Mouse (Mus musculus) cerebellum, adult (tissue): Measurements from ENCODE around the gene Adam12.

Experiments used
- ATAC-seq: cut with Nextera tagmentation; 2 replicates; pipeline ENCODE4 v1.9.2; 2017; ENCODE audit warnings: mild to moderate bottlenecking, moderate library complexity, mixed read lengths; ENCODE audit not compliant: insufficient number of reproducible peaks, low FRiP score, low TSS enrichment

The Adam12 gene

DNA sequence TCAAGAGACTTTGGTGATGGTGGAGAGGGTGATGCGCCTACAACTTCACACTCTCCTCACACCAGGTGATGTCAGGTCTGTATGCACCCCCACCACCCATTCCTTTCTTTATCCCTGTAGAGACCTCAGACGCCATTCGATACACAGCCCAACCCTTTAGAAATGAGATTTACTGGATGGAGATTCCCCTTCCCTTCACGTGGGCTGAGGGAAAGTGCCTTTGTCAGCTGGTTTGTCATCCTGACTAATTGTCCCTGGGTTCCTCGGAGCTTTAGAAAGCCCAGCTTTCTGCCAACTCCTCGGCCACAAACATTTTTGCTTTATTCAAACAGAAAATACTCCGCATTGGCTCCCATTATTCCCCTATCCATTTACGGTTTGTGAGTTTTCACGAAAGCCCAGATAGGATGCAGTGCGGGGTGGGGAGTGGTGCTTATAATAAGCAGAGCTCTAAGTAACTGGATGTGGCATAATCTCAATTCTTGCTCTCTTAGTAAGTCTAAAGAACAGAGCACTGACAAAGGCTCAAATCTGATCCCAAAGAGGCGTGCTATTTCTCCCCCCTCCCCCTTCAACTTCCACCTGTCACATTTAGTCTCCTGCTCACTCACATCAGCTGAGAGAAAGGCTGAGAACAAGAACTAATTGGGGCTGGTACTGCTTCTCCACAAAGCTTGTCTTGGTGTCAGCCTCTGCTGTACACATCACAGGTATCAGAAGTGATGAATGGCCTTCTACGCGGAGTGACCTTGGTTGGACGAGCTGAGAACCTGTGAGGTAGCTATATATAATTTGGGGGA is 143.2 kb downstream of the Adam12 start:
- ATAC-seq: no peak

DNA sequence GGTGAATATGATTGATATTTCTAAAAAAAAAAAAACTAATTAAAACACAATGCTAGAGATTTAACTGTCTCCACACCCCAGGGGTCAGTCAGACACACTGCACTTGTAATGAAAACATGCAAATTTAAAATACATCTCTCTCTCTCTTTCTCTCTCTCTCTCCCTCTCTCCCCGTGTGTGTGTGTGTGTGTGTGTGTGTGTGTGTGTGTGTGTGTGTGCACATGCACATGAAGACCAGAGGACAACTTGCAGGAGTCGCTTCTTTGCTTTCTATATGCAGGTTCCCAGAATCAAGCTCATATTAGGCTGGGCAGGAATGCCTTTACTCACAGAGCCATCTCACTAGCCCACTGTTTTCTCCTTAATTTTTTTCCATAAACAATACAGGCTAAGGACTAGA is 146.6 kb downstream of the Adam12 start:
- ATAC-seq: no peak

DNA sequence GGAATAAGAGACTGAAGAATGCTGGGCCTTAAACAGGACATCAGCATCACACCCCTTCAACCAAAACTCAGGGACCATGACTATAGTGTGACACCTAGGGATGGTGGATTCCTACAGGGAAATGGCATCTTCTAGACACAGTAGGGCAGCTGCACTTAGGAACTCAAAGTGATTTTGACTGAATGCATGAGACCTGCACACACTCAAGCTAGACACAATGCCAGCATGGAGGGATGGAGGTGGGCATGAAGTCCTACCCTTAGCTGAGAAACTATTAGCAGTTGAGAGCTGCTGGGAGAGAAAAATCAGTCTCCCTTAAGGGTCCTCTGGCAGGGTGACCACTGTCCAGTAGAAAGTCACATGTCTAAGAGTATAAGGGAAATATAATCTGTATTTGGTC is 147.0 kb downstream of the Adam12 start:
- ATAC-seq: no peak

DNA sequence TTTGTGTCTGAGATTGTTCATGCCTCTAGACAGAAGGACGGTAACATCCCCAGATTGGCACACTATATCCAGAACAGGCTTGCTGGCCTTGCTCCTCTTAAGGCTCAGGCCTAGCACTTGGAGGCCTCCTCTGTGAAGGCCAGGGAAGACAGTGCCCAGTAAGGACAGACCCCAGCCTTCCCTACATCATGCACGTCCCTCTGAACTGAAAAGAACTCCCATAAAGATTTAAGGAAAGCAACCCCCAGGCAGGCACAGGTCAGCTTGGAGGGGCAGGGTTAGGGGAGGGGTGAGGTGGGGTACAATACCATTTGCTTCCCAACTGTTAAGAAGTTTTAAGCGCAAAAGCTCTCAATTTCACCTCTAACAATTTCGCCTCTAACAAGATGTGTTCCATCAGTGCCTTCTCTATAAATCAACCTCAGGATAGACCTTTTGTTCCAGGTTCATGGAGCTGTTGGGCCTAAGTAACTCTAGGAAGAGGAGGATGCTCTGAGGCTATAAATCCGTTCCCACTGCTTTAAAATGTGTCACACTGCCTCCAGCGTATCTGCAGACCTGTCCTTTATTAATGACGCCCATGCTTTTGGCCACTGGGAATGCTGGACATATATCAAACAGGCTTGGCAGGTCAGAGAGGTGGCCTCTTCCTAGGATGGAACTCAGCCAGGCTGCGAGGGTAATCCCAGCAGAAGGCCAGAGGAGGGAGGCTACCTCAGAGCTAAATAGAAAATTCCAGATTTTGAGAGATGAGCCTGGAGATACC is 150.5 kb downstream of the Adam12 start:
- no peak for ATAC-seq

DNA sequence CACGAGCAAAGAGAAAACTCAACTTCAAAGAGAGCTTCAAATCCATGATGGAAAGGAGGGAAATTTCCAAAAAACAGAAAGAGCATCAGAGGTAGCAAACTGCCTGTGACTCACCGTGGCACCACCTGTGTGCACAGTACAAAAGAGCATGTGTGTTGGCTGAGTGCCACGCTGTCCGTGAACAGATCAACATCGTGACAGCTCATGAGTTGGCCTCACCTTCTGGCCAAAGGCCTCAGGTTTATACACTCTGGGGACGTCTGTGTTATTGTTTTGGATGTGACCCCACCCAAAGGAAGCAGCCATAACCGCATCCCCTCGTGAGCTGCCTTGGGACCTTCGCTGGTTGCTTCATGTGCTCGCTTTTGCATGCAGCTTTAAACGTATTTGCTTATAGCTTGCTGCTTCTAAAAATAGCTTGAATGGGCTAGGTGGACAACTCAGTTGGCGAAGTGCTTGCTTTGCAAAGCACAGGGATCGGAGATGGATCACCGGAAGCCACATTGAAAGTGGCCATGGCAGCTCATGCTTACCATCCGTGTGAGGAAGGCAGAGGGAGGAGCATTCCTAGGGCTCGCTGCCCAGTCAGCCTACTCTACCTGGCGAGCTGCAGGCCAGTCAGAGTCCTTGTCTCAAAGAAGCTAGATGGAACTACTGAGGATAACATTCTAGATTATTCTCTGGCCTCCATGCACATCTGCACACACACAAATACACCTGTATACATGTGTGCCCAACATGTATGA is 151.8 kb downstream of the Adam12 start:
- ATAC-seq: no peak

DNA sequence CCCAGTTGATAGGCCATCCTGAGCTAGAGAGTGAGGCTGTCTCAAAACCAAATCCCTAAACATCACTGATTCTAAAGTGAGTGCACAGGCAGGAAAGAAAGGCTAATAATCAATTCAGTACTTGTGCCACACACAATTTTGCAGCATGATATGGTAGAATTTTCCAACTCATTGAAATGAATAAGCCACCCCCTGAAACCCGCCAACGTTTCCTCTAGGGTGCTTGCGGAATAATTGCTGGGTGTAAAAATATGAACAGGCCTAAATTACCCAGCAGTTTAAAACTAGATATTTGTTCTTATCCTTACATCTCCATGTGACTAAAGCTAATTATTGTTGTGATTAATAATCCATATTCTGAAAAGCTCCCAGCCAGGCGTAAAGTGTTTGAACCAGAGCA is 154.3 kb downstream of the Adam12 start:
- ATAC-seq: no peak

DNA sequence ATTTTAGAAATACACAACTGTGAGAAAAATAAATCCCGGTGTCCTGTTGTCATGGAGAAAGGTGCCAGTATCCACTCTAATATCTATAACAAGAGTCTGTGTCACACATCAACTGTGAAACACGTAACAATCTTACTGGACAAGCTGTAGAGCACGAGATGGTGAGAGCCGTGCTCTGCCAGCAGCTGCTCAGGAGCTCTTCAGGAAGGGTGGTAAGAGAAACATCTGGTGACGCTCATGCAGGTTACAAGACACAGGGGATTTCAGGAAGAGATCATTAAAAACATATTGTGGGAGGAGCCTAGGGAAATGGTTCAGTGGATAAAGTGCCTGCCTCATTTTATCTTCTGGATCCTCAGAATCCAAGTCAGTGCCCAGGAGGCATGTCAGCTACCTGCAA is 158.9 kb downstream of the Adam12 start:
- ATAC-seq: no peak

DNA sequence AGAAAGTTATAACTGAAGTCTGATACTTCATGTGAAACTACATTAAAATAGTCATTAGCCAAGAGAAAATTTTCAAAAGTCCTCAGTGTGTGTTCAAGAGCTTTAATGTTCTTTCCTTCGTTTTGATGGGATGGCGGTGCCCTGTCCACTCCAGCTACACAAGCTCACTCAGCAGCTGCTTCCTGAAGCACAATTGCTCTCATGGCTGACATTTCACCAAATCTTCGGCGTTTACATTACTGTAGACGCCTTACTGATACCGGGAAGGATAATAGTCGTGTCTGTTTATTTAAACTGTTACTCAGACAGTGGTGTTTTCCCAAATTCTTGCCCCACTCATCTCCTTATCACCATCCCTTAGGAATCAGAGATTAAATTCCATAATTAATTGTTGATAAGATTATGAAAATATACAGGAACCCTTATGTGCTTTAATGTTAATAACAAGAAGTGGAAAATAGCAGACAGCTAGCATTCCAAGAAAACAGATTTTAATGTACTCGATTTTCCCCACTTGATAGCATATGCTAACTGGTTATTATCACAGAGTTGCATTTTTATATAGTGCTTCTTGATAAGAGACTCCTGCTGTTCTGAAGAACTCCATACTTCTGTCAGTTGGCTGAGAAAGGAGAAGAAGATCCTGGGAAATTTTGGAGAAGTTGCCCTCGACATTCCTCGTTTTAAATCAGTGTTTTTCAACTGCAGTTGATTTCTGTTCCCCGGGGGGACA is 160.6 kb downstream of the Adam12 start:
- ATAC-seq: no peak

DNA sequence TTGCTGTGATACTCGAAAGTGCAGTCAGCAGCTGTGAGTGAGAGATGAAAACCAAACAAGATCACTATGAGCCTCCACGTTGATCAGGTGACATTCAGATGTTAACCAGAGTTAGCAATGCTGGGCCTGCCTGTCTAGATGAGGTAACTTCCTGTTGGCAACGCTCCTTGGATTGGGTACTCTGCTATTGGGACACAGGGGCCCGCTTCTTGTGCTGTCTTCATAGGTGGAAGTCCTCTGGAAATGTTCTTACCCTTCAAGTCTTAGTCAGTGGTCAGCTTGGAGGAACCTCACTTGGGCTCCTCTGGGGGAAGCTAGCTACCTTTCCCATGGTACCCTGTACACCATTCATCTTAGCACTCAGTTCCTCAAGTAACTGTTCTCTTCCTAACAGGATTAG is 169.3 kb downstream of the Adam12 start:
- ATAC-seq: no peak

DNA sequence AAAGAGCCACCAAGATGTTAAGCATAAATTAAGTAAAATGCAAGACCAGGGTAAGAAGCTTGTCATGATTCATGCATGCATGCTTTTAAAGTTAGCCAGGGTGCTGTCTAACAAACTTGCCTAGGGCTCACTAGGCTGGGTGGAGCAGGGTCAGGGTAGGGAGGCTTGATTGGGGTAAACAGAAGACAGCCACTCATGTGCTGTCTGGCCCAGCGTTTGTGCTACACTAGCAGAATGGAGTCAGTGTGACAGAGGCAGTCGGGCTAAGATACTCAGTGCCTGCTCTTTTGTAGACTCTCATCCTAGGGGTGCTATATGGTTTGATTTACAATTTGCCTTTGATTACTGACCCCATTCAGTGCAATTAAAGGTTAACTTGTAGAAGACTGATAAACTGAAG is 179.5 kb downstream of the Adam12 start:
- ATAC-seq: no peak

DNA sequence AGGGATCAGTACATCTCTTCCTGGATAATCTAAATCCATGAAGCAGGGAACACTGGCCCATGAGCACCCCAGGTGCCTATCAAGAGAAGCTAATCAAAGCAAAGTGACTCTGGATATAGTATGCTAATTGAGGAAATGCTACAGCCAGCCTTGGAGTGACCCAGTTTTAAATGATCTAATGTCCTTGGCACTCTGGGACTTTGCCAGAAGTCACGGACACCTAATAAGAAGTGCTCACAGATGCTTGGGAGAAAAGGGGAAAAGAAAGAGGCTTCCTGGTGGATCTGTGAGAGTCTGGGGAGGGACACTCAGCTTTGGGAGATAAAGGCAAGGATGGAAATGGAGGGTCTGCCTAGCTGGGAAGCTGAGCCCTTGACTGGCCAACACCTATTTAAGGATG is 181.6 kb downstream of the Adam12 start:
- no peak for ATAC-seq

DNA sequence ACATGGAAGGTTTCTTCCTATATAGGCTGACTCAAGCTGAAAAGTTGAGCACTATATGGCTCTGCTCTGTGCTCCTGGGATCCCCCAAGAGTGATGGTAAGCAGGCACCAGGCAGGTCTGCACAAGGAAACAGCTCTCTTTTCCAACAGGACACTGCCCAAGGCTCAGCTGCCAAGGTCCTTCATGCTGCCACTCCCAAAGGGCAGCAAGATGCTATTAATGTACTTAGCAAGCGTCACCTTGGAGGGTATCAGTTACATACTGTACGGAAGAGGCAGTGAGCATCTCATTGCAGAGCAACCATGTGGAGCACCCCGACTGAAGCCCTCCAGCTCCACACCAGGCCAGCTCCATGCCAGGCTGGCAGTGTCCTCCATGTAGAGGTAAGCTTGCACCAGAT is 185.6 kb downstream of the Adam12 start:
- no peak for ATAC-seq

DNA sequence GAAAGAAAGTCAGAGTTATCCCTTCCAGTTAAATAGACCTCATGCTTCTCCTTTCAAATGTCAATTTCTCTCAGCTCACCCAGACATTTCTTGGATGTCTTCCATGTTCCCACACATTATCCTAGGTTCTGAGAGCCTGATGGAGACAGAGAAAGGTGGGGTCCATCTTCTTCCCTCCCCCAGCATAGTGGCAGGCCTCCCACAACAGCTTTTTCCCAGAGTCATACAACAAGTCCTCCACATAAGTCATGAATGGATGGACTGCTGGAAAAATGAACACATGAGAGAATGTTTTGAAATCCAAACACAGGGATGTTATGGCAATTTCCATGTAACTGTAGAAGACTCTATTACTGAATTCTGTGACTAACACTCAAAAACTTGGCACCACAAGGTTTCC is 188.4 kb downstream of the Adam12 start:
- ATAC-seq: no peak

DNA sequence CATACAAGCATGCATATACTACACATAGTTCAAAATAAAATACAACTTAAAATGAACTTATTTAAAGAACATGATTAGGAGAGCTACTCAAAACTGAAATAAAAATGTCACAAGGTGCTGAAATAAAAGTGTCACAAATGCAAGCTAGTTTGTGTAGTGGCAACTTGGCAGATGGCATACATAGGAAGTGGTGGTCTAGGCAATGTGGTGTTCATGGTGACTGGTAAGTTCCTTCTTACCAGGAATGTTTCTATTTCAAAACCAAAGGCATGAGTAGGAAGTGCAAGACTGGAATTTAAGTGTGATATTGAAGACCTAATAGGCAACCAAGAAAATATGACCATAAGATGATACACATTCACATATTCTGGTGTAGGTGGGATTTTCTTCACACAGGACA is 189.3 kb downstream of the Adam12 start:
- no peak for ATAC-seq

DNA sequence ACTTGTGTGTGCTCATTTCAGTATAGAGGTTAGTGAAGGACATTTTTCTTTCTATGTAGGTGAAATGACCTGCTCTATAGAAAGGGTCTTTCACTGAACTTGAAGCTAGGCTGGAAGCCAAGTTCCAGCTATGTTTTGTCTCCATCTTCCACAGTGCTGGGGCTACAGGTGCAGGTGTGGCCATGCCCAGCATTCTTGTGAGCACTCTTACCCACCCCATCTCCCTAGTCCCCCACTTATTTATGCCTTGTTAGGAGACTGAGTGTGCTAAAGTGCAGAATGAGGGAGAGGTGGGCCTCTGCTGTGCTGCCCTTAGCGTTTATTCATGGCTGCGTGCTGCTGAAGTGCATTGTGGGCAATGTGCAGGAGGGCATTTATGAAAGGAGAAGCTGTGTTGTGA is 198.0 kb downstream of the Adam12 start:
- no peak for ATAC-seq

DNA sequence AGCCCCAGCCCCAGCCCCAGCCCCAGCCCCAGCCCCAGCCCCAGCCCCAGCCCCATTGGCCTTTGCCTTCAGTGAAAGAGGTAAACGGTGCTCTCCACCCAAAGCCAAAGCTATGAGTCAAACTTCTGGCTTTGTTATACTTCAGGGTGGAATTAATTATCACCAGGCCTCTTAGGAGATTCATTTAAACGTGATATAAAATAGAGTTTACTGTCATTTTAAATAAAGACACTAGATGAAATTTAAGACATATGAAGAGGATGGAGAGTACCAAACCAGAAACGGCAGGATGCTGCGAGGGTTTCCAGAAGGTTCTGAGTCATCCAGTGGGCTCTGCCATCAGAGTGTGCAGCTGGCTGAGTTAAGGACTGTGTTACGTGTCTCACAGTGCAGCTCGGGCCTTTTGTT is 199.0 kb downstream of the Adam12 start:
- no peak for ATAC-seq

DNA sequence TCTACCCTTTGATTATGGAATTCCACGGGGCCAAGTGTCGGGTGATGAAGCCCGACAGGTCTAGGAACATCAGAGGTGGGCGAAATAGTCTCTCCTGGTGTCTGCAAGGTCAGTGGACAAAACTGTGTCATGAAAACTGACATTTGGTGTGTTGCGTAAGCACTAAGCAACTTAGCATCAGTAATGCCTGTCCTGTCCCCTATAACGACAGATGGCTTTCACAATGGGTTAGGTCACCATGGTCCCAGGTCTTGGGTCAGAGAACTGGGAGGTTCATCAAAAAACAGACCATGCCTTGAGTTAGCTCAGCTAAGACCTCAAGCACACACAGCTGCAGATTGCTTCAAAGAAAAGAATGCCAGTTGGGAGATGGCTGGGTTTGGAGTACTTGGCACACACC is 200.2 kb downstream of the Adam12 start:
- no peak for ATAC-seq

DNA sequence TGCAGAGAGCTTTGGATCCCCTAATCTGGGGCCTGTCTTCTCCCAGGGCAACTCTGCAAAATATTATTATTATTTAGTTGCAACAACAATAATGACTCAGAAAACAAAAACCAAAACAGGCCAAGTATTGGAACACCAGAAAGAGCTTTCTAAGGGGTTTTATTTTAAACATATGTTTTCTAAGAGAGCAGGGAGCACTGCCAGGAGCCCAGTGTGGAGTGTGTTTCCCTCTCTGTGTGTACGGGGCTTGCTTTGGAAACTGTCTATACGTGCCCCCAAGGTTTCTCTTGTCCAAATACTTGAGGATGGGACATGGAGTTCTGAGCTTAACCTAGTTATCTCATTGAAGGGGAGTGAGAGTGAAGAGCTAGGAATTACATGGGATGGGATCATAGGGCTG is 200.7 kb downstream of the Adam12 start:
- ATAC-seq: no peak

DNA sequence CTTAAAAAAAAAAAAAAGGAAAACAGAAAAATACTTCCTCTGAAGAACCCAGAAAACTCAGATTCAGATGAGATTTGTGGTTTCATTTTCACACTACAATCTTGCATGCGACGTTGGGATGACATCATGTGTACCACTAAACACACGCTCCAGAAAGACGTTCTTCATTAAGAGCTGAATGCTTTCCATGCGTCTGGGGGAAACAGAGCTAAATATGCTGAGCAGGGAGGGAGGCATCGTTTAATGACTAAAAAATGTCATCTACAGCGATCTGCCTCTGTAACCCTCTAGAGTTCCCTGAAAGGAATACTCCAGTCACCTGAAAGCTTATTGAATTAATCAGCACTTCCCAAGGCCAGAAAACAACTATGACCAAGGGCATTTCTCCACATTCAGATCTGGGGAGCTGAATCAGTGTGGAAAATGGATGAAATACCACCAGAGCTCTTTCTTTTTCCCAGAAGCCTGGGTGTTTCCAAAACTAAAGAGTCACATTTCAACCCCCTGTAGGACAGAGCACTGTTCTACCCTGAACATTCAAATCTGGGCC is 203.6 kb downstream of the Adam12 start:
- ATAC-seq: no peak

DNA sequence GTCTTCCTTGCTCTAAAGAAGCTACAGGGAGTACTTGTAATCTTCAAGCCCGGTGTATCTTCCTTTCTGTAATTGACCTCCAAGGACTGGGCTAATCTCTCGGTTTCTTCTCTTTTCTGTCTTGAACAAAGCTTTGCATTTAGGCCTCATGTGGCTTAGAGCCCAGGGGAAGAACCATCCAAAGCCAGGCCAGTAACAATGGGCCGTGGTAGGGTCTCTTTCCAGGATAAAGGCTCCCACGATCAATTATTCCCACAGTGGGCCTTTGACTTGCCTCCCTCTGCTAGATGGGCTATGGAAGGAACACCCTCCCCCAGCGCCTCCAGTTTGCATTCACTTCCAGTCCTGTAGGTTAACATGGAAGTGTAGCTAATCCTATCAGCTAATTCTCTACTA is 204.9 kb downstream of the Adam12 start:
- ATAC-seq: no peak
